Mouse (Mus musculus) layer of hippocampus, adult 9-10 months (tissue): ENCODE results near the gene Tomm34.
A peak's percentile ranks its signal among the peaks of the same experiment; 100 is the strongest.
"Not testable (repeated sequence)": the region's sequence is repeated elsewhere in the genome, so short reads cannot be mapped to it uniquely, and the experiment has no call there.

Experiments used
- DNase-seq: peaks from one replicate; pipeline ENCODE4 v3.0.0; 2022; ENCODE audit warnings: low spot score

Tomm34 gene

GRCm38 (mm10) chr2:164076874-164077425 is 6.0 kb upstream of the Tomm34 start:
- no peak for DNase-seq

- DNase-seq, result no peak
Measured at GRCm38 (mm10) chr2:164075088-164075487, 4.1 kb upstream of the Tomm34 start.

GRCm38 (mm10) chr2:164073918-164074578 is 3.1 kb upstream of the Tomm34 start:
- DNase-seq, result peak; percentile 92

GRCm38 (mm10) chr2:164073120-164073519 is 2.2 kb upstream of the Tomm34 start:
- DNase-seq, result no peak

GRCm38 (mm10) chr2:164072109-164072508 is 1.1 kb upstream of the Tomm34 start:
- no peak for DNase-seq

GRCm38 (mm10) chr2:164071437-164071820 is 460 bp upstream of the Tomm34 start:
- not testable (repeated sequence) for DNase-seq

GRCm38 (mm10) chr2:164070142-164070764 is 716 bp downstream of the Tomm34 start, which contains the start of gene Stk4:
Gene Stk4 (plus strand): TSS chr2:164070322.
- no peak for DNase-seq

GRCm38 (mm10) chr2:164059634-164060235 is 11.2 kb downstream of the Tomm34 start:
- DNase-seq, result no peak

- no peak for DNase-seq
Measured at GRCm38 (mm10) chr2:164054671-164055070, 16.3 kb downstream of the Tomm34 start.

GRCm38 (mm10) chr2:164053767-164054166 is 17.2 kb downstream of the Tomm34 start:
- DNase-seq, result no peak

- DNase-seq, result no peak
Measured at GRCm38 (mm10) chr2:164047197-164047690, 23.7 kb downstream of the Tomm34 start.

- no peak for DNase-seq
Measured at GRCm38 (mm10) chr2:164041523-164041922, 29.4 kb downstream of the Tomm34 start.

- no peak for DNase-seq
Measured at GRCm38 (mm10) chr2:164040949-164041348, 30.0 kb downstream of the Tomm34 start.

- no peak for DNase-seq
Measured at GRCm38 (mm10) chr2:164038407-164039028, 32.5 kb downstream of the Tomm34 start.

GRCm38 (mm10) chr2:164036520-164037019 is 34.4 kb downstream of the Tomm34 start:
- no peak for DNase-seq

- DNase-seq, result no peak
Measured at GRCm38 (mm10) chr2:164032973-164033372, 38.0 kb downstream of the Tomm34 start.

GRCm38 (mm10) chr2:164031147-164031546 is 39.8 kb downstream of the Tomm34 start:
- no peak for DNase-seq

- no peak for DNase-seq
Measured at GRCm38 (mm10) chr2:164025150-164025549, 45.8 kb downstream of the Tomm34 start, which contains the start of gene Pabpc1l. Gene Pabpc1l (plus strand): TSS chr2:164025450.

GRCm38 (mm10) chr2:164022104-164022503 is 48.9 kb downstream of the Tomm34 start:
- no peak for DNase-seq

- no peak for DNase-seq
Measured at GRCm38 (mm10) chr2:164019943-164020342, 51.0 kb downstream of the Tomm34 start.

GRCm38 (mm10) chr2:164018910-164019309 is 52.1 kb downstream of the Tomm34 start:
- no peak for DNase-seq

- DNase-seq, result no peak
Measured at GRCm38 (mm10) chr2:164015304-164015703, 55.7 kb downstream of the Tomm34 start.
